Mouse (Mus musculus) thymus, adult 2 months (tissue): ENCODE results near the gene Actg1.

ENCODE experiments used
- CTCF ChIP-seq: fragments of 200-500 bp; IDR thresholded peaks from 2 replicates; pipeline ENCODE4 v1.5.1; 2012; ENCODE audit warnings: mild to moderate bottlenecking, control low read depth, low read length, moderate library complexity, borderline replicate concordance; ENCODE audit not compliant: control insufficient read depth, poor library complexity, insufficient read depth; ENCODE audit errors: extremely low read depth
- POLR2A ChIP-seq: fragments of 200-500 bp; IDR thresholded peaks from 2 replicates; pipeline ENCODE4 v1.6.1; 2012; ENCODE audit warnings: mild to moderate bottlenecking, low read length, control low read depth, moderate library complexity; ENCODE audit not compliant: control insufficient read depth, poor library complexity, insufficient read depth; ENCODE audit errors: extremely low read depth

DNA sequence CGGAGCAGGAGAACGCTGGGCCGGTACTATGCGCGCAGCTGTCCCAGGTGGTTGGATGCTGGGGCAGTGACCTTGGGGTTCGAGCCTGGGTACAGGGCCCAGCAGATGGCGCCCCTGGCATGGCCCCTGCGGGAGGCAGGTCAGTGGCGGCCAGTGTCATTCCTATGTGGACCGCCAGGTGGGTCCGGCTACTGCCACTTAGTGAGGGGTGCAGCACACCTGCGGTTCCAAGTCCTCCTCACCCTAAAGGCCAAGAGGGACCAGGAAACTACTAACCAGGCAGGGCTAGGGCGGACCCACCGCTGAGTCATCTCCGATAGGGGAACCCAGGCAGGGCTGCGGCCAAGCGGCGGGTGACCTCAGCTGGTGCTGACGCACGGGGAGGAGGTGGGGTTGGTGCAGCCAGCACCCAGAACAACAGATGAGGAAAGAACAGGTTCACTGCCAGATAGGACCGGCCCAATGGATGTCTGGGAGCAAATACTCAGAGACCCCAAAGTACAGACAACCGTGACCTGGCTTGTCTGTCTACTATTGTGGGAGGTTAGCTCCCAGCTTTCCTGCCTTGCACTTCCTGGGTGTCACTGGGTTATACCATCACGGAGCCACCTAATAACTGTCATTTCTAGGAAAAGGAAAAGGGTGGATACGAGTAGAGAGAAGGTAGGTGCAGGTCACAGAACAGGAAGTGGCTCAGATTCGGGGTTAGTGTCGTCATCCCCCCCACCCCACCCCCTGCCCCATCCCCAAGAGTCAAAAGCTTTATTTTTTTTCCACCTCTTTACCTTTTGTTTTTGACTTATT, 5.4 kb upstream of the Actg1 start:
- TF ChIP-seq POLR2A (no peak), CTCF (peak; percentile 82; the same call in 1 of the 2 replicates)
